In genomic region chr7:51756218-51756617, GRCm38 (mm10) we compare ENCODE assay signal across 21 mouse cellular contexts.
DNase-seq lines count a peak whose midpoint lies in the region; ATAC-seq and TF ChIP-seq lines count a peak whose summit lies in the region.
"Had no signal": no experiment of that assay in that cellular context is flagged by ENCODE, and none has a peak within 500 bp of the region (broad histone marks: within the 10 kb centered on the region; RNA-seq: fewer than 3 reads in every experiment).

No protein-coding gene starts in this region.

- WGBS in kidney, embryonic 14.5 days = 41% methylated on average over 3 of the region's 3 CpGs

- H3ac ChIP-seq in C2C12 (ENCODE audit: control insufficient read depth, insufficient read length, low read depth) = no peak overlapping the region

- no peaks in the 10 kb centered on the region for H3K79me3 ChIP-seq in C2C12 (ENCODE audit: low read depth)

- H3K79me2 ChIP-seq in C2C12 (ENCODE audit: control insufficient read depth, insufficient read depth) = no peaks in the 10 kb centered on the region

- no peak overlapping the region for H3K9ac ChIP-seq in kidney, embryonic 14.5 days (ENCODE audit: low read depth, low read length)
- H3K9ac ChIP-seq: embryonic facial prominence, embryonic 12.5 days; forebrain, embryonic 13.5 days; forebrain, embryonic 15.5 days; forebrain, postnatal 0 days had no signal

- no peak overlapping the region for H3K4me2 ChIP-seq in kidney, embryonic 14.5 days (replicated peaks; ENCODE audit: low read depth, low read length)
- H3K4me2 ChIP-seq: embryonic facial prominence, embryonic 12.5 days; forebrain, embryonic 13.5 days; forebrain, embryonic 15.5 days had no signal

- peak; percentile 27 for DNase-seq in heart, adult 11 months
- no peak for DNase-seq in heart, adult 9 months (ENCODE audit: low spot score in 2 of 2)
- DNase-seq in 416B (ENCODE audit: low read depth) = peak; percentile 67
- DNase-seq in natural killer cell, adult 2 months (ENCODE audit: low spot score in 2 of 2) = peak; percentile 58 to 78
- DNase-seq in cerebellum, adult 11-12 months = no peak
- DNase-seq: adrenal gland, adult 2 months; adrenal gland, postnatal 10 days; adrenal gland, postnatal 25 days; B cell, adult 2 months; cerebellum, adult 11 months; cerebellum, adult 2 months; cerebellum, adult 9-10 months; cerebellum, postnatal 10 days; cerebellum, postnatal 25 days; forebrain, postnatal 0 days had no signal

- no peak for TF ChIP-seq CTCF in C2C12 (IDR thresholded peaks at IDR 0.05; ENCODE audit: control insufficient read depth, insufficient read depth, insufficient read length)

- H3K27ac ChIP-seq in kidney, embryonic 14.5 days (ENCODE audit: low read depth, low read length) = no peak overlapping the region
- H3K27ac ChIP-seq: embryonic facial prominence, embryonic 10.5 days; embryonic facial prominence, embryonic 12.5 days; forebrain, embryonic 13.5 days; forebrain, embryonic 15.5 days had no signal

- H3K36me3 ChIP-seq in C2C12 (ENCODE audit: control insufficient read depth, insufficient read depth) = no peaks in the 10 kb centered on the region
- no peaks in the 10 kb centered on the region for H3K36me3 ChIP-seq in kidney, embryonic 14.5 days (ENCODE audit: control insufficient read depth, insufficient read depth, low read length)
- H3K36me3 ChIP-seq: embryonic facial prominence, embryonic 10.5 days; embryonic facial prominence, embryonic 12.5 days; forebrain, embryonic 15.5 days had no signal

- no peaks in the 10 kb centered on the region for H3K4me1 ChIP-seq in kidney, embryonic 14.5 days (ENCODE audit: control insufficient read depth, insufficient read depth, low read length)
- H3K4me1 ChIP-seq: embryonic facial prominence, embryonic 12.5 days; forebrain, embryonic 13.5 days; forebrain, embryonic 15.5 days had no signal

- no peak overlapping the region for H3K4me3 ChIP-seq in C2C12 (ENCODE audit: insufficient read depth, poor library complexity, severe bottlenecking)
- no peak overlapping the region for H3K4me3 ChIP-seq in kidney, embryonic 14.5 days (ENCODE audit: low read length)
- H3K4me3 ChIP-seq: embryonic facial prominence, embryonic 10.5 days; embryonic facial prominence, embryonic 12.5 days; forebrain, embryonic 13.5 days; forebrain, embryonic 15.5 days had no signal

- H3K9me3 ChIP-seq in kidney, embryonic 14.5 days (ENCODE audit: control insufficient read depth, low read length) = no peaks in the 10 kb centered on the region
- H3K9me3 ChIP-seq: embryonic facial prominence, embryonic 10.5 days; embryonic facial prominence, embryonic 12.5 days; forebrain, embryonic 13.5 days; forebrain, embryonic 15.5 days had no signal

- no peaks in the 10 kb centered on the region for H3K27me3 ChIP-seq in C2C12 (ENCODE audit: control insufficient read depth, insufficient read depth, insufficient read length)
- peaks cover 24% of the 10 kb centered on the region for H3K27me3 ChIP-seq in kidney, embryonic 14.5 days (ENCODE audit: control insufficient read depth, insufficient read depth, low read length)
- H3K27me3 ChIP-seq: embryonic facial prominence, embryonic 12.5 days; forebrain, embryonic 13.5 days; forebrain, embryonic 15.5 days had no signal

- no peak for ATAC-seq in kidney, embryonic 14.5 days (ENCODE audit: low FRiP score, low TSS enrichment)
- ATAC-seq: forebrain, embryonic 13.5 days; forebrain, embryonic 15.5 days; forebrain, postnatal 0 days had no signal

TF ChIP-seq in C2C12, 6 proteins besides CTCF, POLR2A, EP300 and RAD21:
- TF ChIP-seq FOSL1 (IDR thresholded peaks at IDR 0.05; ENCODE audit: insufficient read depth, low read length, poor library complexity, severe bottlenecking) (no peak), MYOD1 (IDR thresholded peaks at IDR 0.05; ENCODE audit: control insufficient read depth, insufficient read length, low read depth) (peak; percentile 60)

Comparison
In these comparisons a context has a peak if more than half of its experiments do, and no peak if none do; other contexts are left out.
1. DNase-seq: peak in heart, adult 11 months (single experiment), 416B (single experiment) and natural killer cell, adult 2 months (2 of 2); none in heart, adult 9 months (0 of 2) and cerebellum, adult 11-12 months (single experiment).